18 mouse cellular contexts compared by ENCODE assay signal in the genomic region with DNA sequence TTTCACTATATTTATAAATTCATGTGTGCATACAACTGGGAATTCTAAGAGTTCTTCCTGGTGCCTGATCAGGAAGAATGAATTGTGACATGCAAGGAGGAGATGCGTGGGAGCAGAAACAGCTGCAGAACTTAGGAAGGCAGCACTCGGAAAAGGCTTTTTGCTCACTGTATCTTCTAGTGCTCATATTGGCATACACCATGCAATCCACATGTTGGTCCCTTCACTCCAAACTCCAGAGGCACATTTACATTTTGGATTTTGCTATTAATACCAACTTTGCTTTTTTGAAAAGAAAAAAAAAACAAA.
DNase-seq lines count a peak whose midpoint lies in the region; ATAC-seq and TF ChIP-seq lines count a peak whose summit lies in the region.
"Had no signal": no experiment of that assay in that cellular context is flagged by ENCODE, and none has a peak within 500 bp of the region (broad histone marks: within the 10 kb centered on the region; RNA-seq: fewer than 3 reads in every experiment).

No protein-coding gene starts in this region.

- TF ChIP-seq CTCF in intestine, postnatal 0 days (IDR thresholded peaks at IDR 0.05; ENCODE audit: low read depth): no peak

- peak; percentile 55 for ATAC-seq in intestine, embryonic 15.5 days
- ATAC-seq in intestine, postnatal 0 days: no peak
- ATAC-seq in intestine, embryonic 16.5 days: peak; percentile 37; the same call in 1 of the 2 replicates
- ATAC-seq: forebrain, embryonic 13.5 days had no signal

- no peak overlapping the region for H3K4me2 ChIP-seq in intestine, embryonic 15.5 days (replicated peaks)
- no peak overlapping the region for H3K4me2 ChIP-seq in intestine, postnatal 0 days (replicated peaks; ENCODE audit: low read depth)
- no peak overlapping the region for H3K4me2 ChIP-seq in intestine, embryonic 16.5 days (ENCODE audit: low read depth, low read length)
- H3K4me2 ChIP-seq: forebrain, embryonic 13.5 days; heart, embryonic 13.5 days; hindbrain, embryonic 15.5 days had no signal

- H3K4me1 ChIP-seq in intestine, embryonic 15.5 days (replicated peaks): no peaks in the 10 kb centered on the region
- H3K4me1 ChIP-seq in intestine, postnatal 0 days (replicated peaks; ENCODE audit: control insufficient read depth, insufficient read depth, low read length): no peaks in the 10 kb centered on the region
- H3K4me1 ChIP-seq in intestine, embryonic 16.5 days (ENCODE audit: control insufficient read depth, insufficient read depth, low read length): no peaks in the 10 kb centered on the region
- H3K4me1 ChIP-seq: embryonic facial prominence, embryonic 10.5 days; forebrain, embryonic 13.5 days; heart, embryonic 13.5 days; hindbrain, embryonic 15.5 days had no signal

- H3K27ac ChIP-seq in intestine, embryonic 15.5 days: no peak overlapping the region
- H3K27ac ChIP-seq in intestine, postnatal 0 days (ENCODE audit: low read depth, low read length): no peak overlapping the region
- no peak overlapping the region for H3K27ac ChIP-seq in intestine, embryonic 16.5 days (ENCODE audit: low read length)
- H3K27ac ChIP-seq: embryonic facial prominence, embryonic 10.5 days; forebrain, embryonic 13.5 days; gastrocnemius, adult 2 months; heart, embryonic 13.5 days; hindbrain, embryonic 15.5 days had no signal

- H3K9me3 ChIP-seq in intestine, embryonic 15.5 days: no peaks in the 10 kb centered on the region
- H3K9me3 ChIP-seq in intestine, postnatal 0 days (ENCODE audit: control insufficient read depth): no peaks in the 10 kb centered on the region
- H3K9me3 ChIP-seq in intestine, embryonic 16.5 days (ENCODE audit: control insufficient read depth, low read length): no peaks in the 10 kb centered on the region
- H3K9me3 ChIP-seq: embryonic facial prominence, embryonic 10.5 days; forebrain, embryonic 13.5 days; heart, embryonic 13.5 days; hindbrain, embryonic 15.5 days had no signal

- no peak overlapping the region for H3K9ac ChIP-seq in intestine, embryonic 15.5 days
- H3K9ac ChIP-seq in intestine, postnatal 0 days (ENCODE audit: low read depth, low read length): no peak overlapping the region
- no peak overlapping the region for H3K9ac ChIP-seq in intestine, embryonic 16.5 days (ENCODE audit: low read depth, low read length)
- H3K9ac ChIP-seq: forebrain, embryonic 13.5 days; heart, embryonic 13.5 days; hindbrain, embryonic 15.5 days had no signal

- no peak overlapping the region for H3K4me3 ChIP-seq in intestine, embryonic 15.5 days (replicated peaks)
- H3K4me3 ChIP-seq in intestine, postnatal 0 days (ENCODE audit: low read depth, low read length): no peak overlapping the region
- no peak overlapping the region for H3K4me3 ChIP-seq in intestine, embryonic 16.5 days (ENCODE audit: low read length)
- H3K4me3 ChIP-seq: embryonic facial prominence, embryonic 10.5 days; forebrain, embryonic 13.5 days; gastrocnemius, adult 2 months; heart, embryonic 13.5 days; hindbrain, embryonic 15.5 days had no signal

- no peaks in the 10 kb centered on the region for H3K36me3 ChIP-seq in intestine, embryonic 15.5 days
- H3K36me3 ChIP-seq in intestine, postnatal 0 days (ENCODE audit: control insufficient read depth, insufficient read depth): no peaks in the 10 kb centered on the region
- no peaks in the 10 kb centered on the region for H3K36me3 ChIP-seq in intestine, embryonic 16.5 days (ENCODE audit: control insufficient read depth, insufficient read depth, low read length)
- H3K36me3 ChIP-seq: embryonic facial prominence, embryonic 10.5 days; heart, embryonic 13.5 days; hindbrain, embryonic 15.5 days had no signal

- no peaks in the 10 kb centered on the region for H3K27me3 ChIP-seq in intestine, embryonic 15.5 days (replicated peaks)
- no peaks in the 10 kb centered on the region for H3K27me3 ChIP-seq in intestine, postnatal 0 days (replicated peaks; ENCODE audit: control insufficient read depth, insufficient read depth, low read length)
- H3K27me3 ChIP-seq in intestine, embryonic 16.5 days (replicated peaks; ENCODE audit: control insufficient read depth, insufficient read depth, low read length): no peaks in the 10 kb centered on the region
- H3K27me3 ChIP-seq: forebrain, embryonic 13.5 days; heart, embryonic 13.5 days; hindbrain, embryonic 15.5 days had no signal

- peak; percentile 32 for DNase-seq in right cerebral cortex, adult 18-20 months
- no peak for DNase-seq in right cerebral cortex, postnatal 4 days
- DNase-seq in spleen, postnatal 36 days (ENCODE audit: low spot score in 2 of 2): no peak
- DNase-seq: adrenal gland, adult 2 months; adrenal gland, postnatal 25 days; cerebellum, adult 2 months; cerebellum, postnatal 10 days; gastrocnemius, adult 2 months; gastrocnemius, postnatal 25 days; heart, adult 11 months; heart, postnatal 36 days had no signal

- 70% methylated on average over 2 of the region's 2 CpGs for WGBS in intestine, embryonic 15.5 days
- 57% methylated on average over 2 of the region's 2 CpGs for WGBS in intestine, postnatal 0 days
- WGBS in intestine, embryonic 16.5 days: 57% methylated on average over 2 of the region's 2 CpGs
